Mouse (Mus musculus) inflammation-experienced regulatory T-cells, adult 16 weeks (primary cell): ENCODE data around the gene Rln3. TPM values are rescaled to one million over a fixed set of nuclear protein-coding genes. Genes with fewer than 3 reads are reported as not detected.

Experiments
- polyA plus RNA-seq: library from polyadenylated mRNA; unstranded; fragments of 100-300 nt; shearing (Covaris generic); gene quantifications from one replicate; pipeline ENCODE4 v1.2.1, GENCODE M21; 2017

The Rln3 gene
- polyA plus RNA-seq, result 136 TPM

DNA sequence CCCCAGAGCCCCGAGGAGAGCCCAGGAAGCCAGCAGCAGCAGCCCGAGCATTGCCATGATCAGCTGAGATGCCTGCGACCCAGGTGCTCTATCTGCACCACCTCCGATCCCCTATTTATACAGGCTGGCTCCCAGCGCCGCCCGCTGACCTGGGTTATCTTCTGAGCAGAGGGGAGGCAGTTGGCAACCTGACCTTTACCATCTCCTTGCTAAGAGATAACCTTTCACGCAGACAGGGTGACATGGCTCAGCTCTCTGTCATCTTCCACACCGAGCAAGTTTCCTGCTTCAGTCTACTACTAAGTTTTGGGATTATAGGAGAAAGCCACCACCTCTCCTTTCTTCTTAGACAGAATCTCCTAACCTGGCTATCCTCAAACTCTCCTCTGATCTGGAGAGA lies at the start of gene Rln3:
Gene Rln3 (minus strand): TSS at position 101 of the 400 bp plus-strand sequence.

GRCm38 (mm10) chr8:84066291-84066930 lies 21.6 kb upstream of the Rln3 start, which contains the start of gene Rfx1:
Gene Rfx1, plus strand, starts transcription at chr8:84066834.

DNA sequence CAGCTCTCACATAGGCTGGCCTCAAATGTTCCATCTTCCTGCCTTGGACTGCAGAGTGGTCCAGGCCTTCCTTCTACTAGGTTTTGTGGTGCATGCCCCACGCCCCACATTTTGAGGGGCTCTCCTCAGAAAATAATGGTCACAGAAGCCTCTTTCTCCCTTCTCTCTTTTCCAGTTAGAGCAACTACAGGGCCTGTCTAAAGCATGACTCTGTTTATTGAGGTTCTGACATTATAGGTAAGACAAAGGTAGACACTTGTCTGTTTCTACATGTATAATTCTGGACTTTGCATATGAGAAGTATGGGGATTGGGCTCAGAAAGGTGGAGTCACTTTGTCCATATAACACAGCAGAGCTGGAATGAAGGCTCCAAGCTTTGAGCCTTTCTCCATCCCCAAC lies 20.2 kb upstream of the Rln3 start, which contains the start of gene Gm10643:
Gene Gm10643 (minus strand): TSS at position 101 of the 400 bp plus-strand sequence.

GRCm38 (mm10) chr8:84042066-84042947 lies 2.5 kb downstream of the Rln3 start, which contains the start of gene Il27ra:
Gene Il27ra, minus strand, starts transcription at chr8:84042589.

GRCm38 (mm10) chr8:84021096-84021495 lies 23.7 kb downstream of the Rln3 start, which contains the start of gene Palm3:
Gene Palm3, plus strand, starts transcription at chr8:84021471.

DNA sequence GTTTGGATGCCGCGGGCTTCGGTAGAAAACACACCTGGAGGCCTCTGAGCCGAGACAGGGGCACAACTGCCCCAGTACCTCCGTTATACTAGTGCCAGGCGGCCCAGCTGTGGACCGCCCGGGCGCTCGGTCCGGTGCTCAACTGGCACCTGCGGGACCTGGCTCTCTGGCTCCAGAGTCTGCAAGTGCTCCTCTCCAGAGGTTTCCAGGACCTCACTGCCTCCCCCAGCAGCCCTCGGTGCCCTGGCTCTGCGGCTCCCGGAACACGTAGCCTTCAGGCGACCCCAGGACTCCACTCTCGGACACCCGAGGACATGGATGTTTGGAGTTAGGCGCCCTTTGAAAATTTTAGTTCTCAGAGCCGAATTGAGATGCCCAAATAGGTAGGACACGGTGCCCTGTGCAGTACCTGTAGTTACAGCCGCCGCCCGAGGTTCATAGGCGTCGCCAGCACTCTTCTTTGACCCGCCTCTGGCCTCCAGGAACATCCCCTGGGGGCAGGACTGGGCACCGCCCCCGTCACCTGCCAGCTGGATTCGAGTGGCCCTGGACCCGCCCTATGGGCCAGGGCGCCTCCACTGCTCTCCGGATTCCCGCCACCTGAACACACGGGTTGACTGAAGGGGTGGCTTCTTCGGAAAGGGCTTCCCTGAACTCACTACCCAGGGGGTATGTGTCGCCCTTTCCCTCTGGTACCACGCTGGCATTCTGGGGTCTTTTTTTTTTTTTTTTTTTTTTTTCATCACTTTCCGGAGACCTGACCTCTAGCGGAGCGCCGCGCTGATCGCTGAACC lies 32.9 kb downstream of the Rln3 start, which contains the start of gene 2210011C24Rik:
Gene 2210011C24Rik (minus strand): TSS at position 467 of the 794 bp plus-strand sequence.

GRCm38 (mm10) chr8:84001281-84002000 lies 43.4 kb downstream of the Rln3 start, which contains the start of gene 1700067K01Rik:
Gene 1700067K01Rik, plus strand, starts transcription at chr8:84001502.

DNA sequence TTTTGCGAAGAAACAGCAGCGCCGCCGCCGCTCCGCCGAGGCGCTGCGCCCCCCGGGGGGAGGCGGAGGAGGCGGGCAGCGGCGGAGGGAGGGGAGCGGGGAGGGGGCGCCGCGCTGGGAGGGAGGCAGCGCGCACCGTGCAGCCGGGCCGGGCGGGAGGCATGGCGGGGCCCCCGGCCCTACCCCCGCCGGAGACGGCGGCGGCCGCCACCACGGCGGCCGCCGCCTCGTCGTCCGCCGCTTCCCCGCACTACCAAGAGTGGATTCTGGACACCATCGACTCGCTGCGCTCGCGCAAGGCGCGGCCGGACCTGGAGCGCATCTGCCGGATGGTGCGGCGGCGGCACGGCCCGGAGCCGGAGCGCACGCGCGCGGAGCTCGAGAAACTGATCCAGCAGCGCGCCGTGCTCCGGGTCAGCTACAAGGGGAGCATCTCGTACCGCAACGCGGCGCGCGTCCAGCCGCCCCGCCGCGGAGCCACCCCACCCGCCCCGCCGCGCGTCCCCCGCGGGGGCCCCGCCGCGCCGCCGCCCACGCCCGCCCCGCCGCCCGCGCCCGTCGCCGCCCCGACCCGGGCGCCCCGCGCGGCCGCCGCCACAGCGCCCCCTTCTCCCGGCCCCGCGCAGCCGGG lies 47.2 kb downstream of the Rln3 start, which contains the start of gene Samd1:
Gene Samd1 (plus strand): TSS at position 162 of the 631 bp plus-strand sequence.

Other genes with a start within 250 kb of the Rln3 start
- 3.2 TPM for gene Adgrl1, start 144.9 kb downstream of the Rln3 start, polyA plus RNA-seq
- gene Gm10644, start 89.8 kb downstream of the Rln3 start, polyA plus RNA-seq, result 0.94 TPM
- gene Asf1b, start 89.5 kb downstream of the Rln3 start, polyA plus RNA-seq, result 26.9 TPM
- 2.1 TPM for gene Prkaca, start 72.0 kb downstream of the Rln3 start, polyA plus RNA-seq
- gene Samd1, start 47.3 kb downstream of the Rln3 start, polyA plus RNA-seq, result 1.5 TPM
- 1.2 TPM for gene 1700067K01Rik, start 43.5 kb downstream of the Rln3 start, polyA plus RNA-seq
- gene 2210011C24Rik, start 32.8 kb downstream of the Rln3 start, polyA plus RNA-seq, result 1.0 TPM
- 4.5 TPM for gene Palm3, start 23.5 kb downstream of the Rln3 start, polyA plus RNA-seq
- 435 TPM for gene Il27ra, start 2.4 kb downstream of the Rln3 start, polyA plus RNA-seq
- 0.98 TPM for gene Gm10643, start 20.1 kb upstream of the Rln3 start, polyA plus RNA-seq
- gene Rfx1, start 21.8 kb upstream of the Rln3 start, polyA plus RNA-seq, result 45.8 TPM
- gene Dcaf15, start 59.8 kb upstream of the Rln3 start, polyA plus RNA-seq, result 28.9 TPM
- gene Podnl1, start 81.0 kb upstream of the Rln3 start, polyA plus RNA-seq, result 24.7 TPM
- 63.0 TPM for gene Cc2d1a, start 102.9 kb upstream of the Rln3 start, polyA plus RNA-seq
- 2.4 TPM for gene 4930432K21Rik, start 103.0 kb upstream of the Rln3 start, polyA plus RNA-seq
- not detected for gene Nanos3, start 140.2 kb upstream of the Rln3 start, polyA plus RNA-seq
- 7.1 TPM for gene Zswim4, start 192.1 kb upstream of the Rln3 start, polyA plus RNA-seq
- 255 TPM for gene D8Ertd738e, start 204.7 kb upstream of the Rln3 start, polyA plus RNA-seq
- 30.3 TPM for gene Mri1, start 212.3 kb upstream of the Rln3 start, polyA plus RNA-seq
- 43.7 TPM for gene Ccdc130, start 225.4 kb upstream of the Rln3 start, polyA plus RNA-seq